Mouse (Mus musculus) kidney, embryonic 16.5 days (tissue): ENCODE results near the gene Itgb7. TPM values are rescaled to one million over a fixed set of nuclear protein-coding genes. Genes with fewer than 3 reads are reported as not detected.

Source experiments
- ATAC-seq: fragments of 200-750 bp; cut with Nextera tagmentation; 2 replicates; pipeline ENCODE4 v1.8.0; 2017; ENCODE audit warnings: moderate TSS enrichment; ENCODE audit not compliant: low FRiP score, low TSS enrichment
- H3K27ac ChIP-seq: fragments of 300-500 bp; sonication (generic); 2 replicates; pipeline ENCODE4 v1.5.1; 2014; ENCODE audit warnings: low read length
- H3K27me3 ChIP-seq: fragments of 300-500 bp; sonication (generic); 2 replicates; pipeline ENCODE4 v1.6.1; 2014; ENCODE audit warnings: low read length, control low read depth, mixed read lengths; ENCODE audit not compliant: insufficient read depth
- H3K36me3 ChIP-seq: fragments of 300-500 bp; sonication (generic); 2 replicates; pipeline ENCODE4 v1.6.1; 2014; ENCODE audit warnings: low read length, control low read depth, mixed read lengths; ENCODE audit not compliant: insufficient read depth
- H3K4me1 ChIP-seq: fragments of 300-500 bp; sonication (generic); 2 replicates; pipeline ENCODE4 v1.6.1; 2014; ENCODE audit warnings: low read length, control low read depth, mixed read lengths; ENCODE audit not compliant: insufficient read depth
- H3K4me2 ChIP-seq: fragments of 300-500 bp; sonication (generic); replicated peaks from 2 replicates; pipeline ENCODE4 v1.6.1; 2014; ENCODE audit warnings: low read depth, low read length
- H3K4me3 ChIP-seq: fragments of 300-500 bp; sonication (generic); 2 replicates; pipeline ENCODE4 v1.5.1; 2014; ENCODE audit warnings: mild to moderate bottlenecking, low read length
- H3K9ac ChIP-seq: fragments of 300-500 bp; sonication (generic); replicated peaks from 2 replicates; pipeline ENCODE4 v1.6.1; 2014; ENCODE audit warnings: low read length
- H3K9me3 ChIP-seq: fragments of 300-500 bp; sonication (generic); 2 replicates; pipeline ENCODE4 v1.6.1; 2016; ENCODE audit warnings: low read length, control low read depth
- WGBS: fragments of 180-500 bp; shearing (Covaris S2); extraction: QIAGEN DNeasy Blood & Tissue Kit; methylation state at CpG from one replicate; pipeline ENCODE4 v1.1.7; 2014; 5-methylcytosine and 5-hydroxymethylcytosine counted together
- polyA plus RNA-seq: library from polyadenylated mRNA; unstranded; fragments of >200 nt; fragmentation: Nextera tagmentation; extraction: Ambion mirVana; gene quantifications from 2 replicates; pipeline ENCODE4 v1.2.1, GENCODE M21; 2015

Gene Itgb7
- 1.4 and 1.9 TPM in 2 replicates for polyA plus RNA-seq

GRCm38 (mm10) chr15:102231748-102232147 lies at the start of gene Itgb7:
Gene Itgb7 (minus strand): TSS chr15:102231944.
- Histone ChIP-seq H3K36me3 (no peaks in the 10 kb centered on the region), H3K4me3 (no peak within 1 kb of the TSS), H3K9me3 (no peaks in the 10 kb centered on the region), H3K4me1 (peaks cover 14% of the 10 kb centered on the region; the same call in 1 of the 2 replicates), H3K27ac (no peak within 1 kb of the TSS), H3K27me3 (no peaks in the 10 kb centered on the region), H3K4me2 (no peak within 1 kb of the TSS), H3K9ac (no peak within 1 kb of the TSS)
- ATAC-seq, result no peak
- WGBS, result 42% methylated on average over 6 of the region's 6 CpGs

DNA sequence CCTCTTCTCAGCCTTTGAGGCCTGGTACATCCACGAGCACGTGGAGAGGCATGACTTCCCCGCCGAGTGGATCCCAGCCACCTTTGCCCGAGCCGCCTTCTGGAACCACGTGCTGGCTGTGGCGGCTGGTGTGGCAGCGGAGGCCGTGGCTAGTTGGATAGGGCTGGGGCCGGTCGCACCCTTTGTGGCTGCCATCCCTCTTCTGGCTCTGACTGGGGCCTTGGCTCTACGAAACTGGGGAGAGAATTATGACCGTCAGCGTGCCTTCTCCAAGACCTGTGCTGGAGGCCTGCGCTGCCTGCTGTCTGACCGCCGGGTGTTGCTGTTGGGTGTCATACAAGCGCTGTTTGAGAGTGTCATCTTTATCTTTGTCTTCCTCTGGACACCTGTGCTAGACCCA lies 48.9 kb upstream of the Itgb7 start:
- H3K27ac ChIP-seq, result no peak overlapping the region
- no peak overlapping the region for H3K4me2 ChIP-seq
- ATAC-seq, result no peak
- 0 out of 2 replicates have a peak overlapping the region, but pooled peaks have one; percentile 79 for H3K4me3 ChIP-seq
- H3K9me3 ChIP-seq, result no peaks in the 10 kb centered on the region
- H3K27me3 ChIP-seq, result no peaks in the 10 kb centered on the region
- H3K36me3 ChIP-seq, result peaks cover 14% of the 10 kb centered on the region; the same call in 1 of the 2 replicates
- H3K4me1 ChIP-seq, result peaks cover 19% of the 10 kb centered on the region
- H3K9ac ChIP-seq, result peak overlapping the region; percentile 88; the same call in 1 of the 2 replicates
- 93% methylated on average over 19 of the region's 19 CpGs for WGBS

DNA sequence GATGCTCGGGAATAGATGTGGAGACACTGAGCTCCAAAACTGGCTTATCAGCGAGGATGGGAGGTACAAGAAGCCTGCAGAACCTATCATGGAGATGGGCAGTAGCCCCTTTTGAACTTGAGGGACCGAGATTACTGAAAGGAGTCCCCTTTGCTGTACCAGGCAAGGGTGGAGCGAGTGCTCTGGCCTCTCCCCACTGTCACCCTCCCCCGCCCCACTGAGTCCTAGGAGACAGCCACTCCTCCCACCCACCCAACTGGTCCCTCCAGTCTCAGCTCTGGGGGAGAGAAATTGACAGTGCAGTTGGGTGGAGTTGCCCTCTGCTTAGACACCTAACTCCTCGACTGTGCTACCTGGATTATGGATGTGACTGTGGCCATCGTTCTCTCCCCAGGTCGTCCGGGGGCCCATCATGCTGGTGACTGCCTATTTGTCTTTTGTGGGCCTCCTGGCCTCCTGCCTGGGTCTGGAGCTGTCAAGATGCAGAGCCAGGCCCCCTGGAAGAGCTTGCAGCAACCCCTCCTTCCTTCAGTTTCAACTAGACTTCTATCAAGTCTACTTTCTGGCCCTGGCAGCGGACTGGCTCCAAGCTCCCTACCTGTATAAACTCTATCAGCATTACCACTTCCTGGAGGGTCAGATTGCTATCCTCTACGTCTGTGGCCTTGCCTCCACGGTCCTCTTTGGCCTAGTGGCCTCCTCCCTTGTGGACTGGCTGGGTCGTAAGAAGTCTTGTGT lies 48.2 kb upstream of the Itgb7 start:
- peak overlapping the region; percentile 91 for H3K27ac ChIP-seq
- 24% methylated on average over 13 of the region's 13 CpGs for WGBS

GRCm38 (mm10) chr15:102279092-102279782 lies 47.5 kb upstream of the Itgb7 start, which contains the start of gene Mfsd5:
Gene Mfsd5 (plus strand): TSS chr15:102279454.
- peak within 1 kb of the TSS; percentile 91 for H3K27ac ChIP-seq
- no peaks in the 10 kb centered on the region for H3K9me3 ChIP-seq
- peaks cover 14% of the 10 kb centered on the region; the same call in 1 of the 2 replicates for H3K36me3 ChIP-seq
- H3K4me2 ChIP-seq, result peak within 1 kb of the TSS; percentile 87
- peak within 1 kb of the TSS; percentile 79 for H3K4me3 ChIP-seq
- peaks cover 13% of the 10 kb centered on the region for H3K4me1 ChIP-seq
- WGBS, result under 1% methylated on average over 62 of the region's 65 CpGs
- peak within 1 kb of the TSS; percentile 88 for H3K9ac ChIP-seq
- H3K27me3 ChIP-seq, result no peaks in the 10 kb centered on the region
- peak; percentile 97 for ATAC-seq

More for the DNA sequence above, 48.2 kb upstream of the Itgb7 start:
- Histone ChIP-seq H3K9me3 (no peaks in the 10 kb centered on the region), H3K4me2 (peak overlapping the region; percentile 87), H3K9ac (peak overlapping the region; percentile 88), H3K4me1 (peaks cover 16% of the 10 kb centered on the region), H3K27me3 (no peaks in the 10 kb centered on the region), H3K4me3 (peak overlapping the region; percentile 79), H3K36me3 (peaks cover 14% of the 10 kb centered on the region; the same call in 1 of the 2 replicates)
- peak; percentile 13; the same call in 1 of the 2 replicates for ATAC-seq

DNA sequence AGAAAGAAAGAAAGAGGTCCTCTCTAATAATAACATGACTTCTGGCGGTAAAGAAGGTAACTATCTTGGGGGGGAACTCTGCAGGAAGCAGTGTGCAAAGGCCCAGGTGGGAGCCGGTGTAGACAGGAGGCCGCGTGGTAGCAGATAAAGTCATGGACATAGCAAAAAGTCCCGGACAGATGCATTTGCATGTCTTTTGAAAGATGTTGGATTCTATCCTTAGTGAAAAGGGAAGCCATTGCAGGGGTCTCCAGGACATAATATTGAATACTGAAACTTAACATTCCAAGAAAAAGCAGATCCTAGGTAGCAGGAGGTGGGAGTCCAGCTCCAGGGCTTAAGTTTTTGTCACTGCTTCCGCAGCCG lies 47.0 kb upstream of the Itgb7 start:
- peak overlapping the region; percentile 87 for H3K4me2 ChIP-seq
- no peaks in the 10 kb centered on the region for H3K9me3 ChIP-seq
- peaks cover 13% of the 10 kb centered on the region for H3K4me1 ChIP-seq
- 34% methylated on average over 7 of the region's 7 CpGs for WGBS
- peak overlapping the region; percentile 79 for H3K4me3 ChIP-seq
- H3K36me3 ChIP-seq, result peaks cover 14% of the 10 kb centered on the region; the same call in 1 of the 2 replicates
- peak overlapping the region; percentile 91 for H3K27ac ChIP-seq
- H3K9ac ChIP-seq, result peak overlapping the region; percentile 88
- ATAC-seq, result no peak
- no peaks in the 10 kb centered on the region for H3K27me3 ChIP-seq

DNA sequence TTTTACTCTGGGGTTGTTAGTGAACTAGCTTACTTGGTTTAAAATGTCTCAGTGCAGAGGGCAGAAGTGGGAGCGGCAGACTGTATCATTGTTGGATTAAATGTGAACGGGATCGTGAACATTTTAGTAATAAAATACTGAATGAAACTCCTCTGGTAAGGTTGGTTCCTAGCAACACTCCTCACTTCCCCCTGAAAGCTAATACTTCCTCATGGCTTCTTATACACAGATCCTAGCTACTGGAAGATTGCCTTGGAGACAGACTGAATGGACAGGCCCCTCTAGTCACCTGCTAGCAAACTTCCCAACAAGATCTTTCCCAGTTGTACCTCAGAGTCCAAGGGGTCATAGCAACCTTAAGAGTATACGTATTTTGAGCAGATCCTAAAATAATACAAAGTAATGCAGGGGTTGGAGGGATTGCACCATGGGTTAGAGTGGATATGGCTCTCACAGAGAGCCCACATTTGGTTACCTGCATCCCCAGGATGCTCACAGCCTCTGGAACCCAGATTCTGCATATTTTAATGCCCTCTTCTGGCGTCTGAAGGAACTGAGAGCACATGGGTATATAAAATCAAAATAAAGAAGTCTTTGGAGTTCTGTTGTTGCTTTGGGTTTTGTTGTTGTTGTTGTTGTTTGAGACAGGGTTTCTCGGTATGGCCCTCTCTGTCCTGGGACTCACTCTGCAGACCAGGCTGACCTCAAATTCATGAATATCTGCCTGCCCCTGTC lies 42.4 kb upstream of the Itgb7 start:
- 68% methylated on average over 6 of the region's 6 CpGs for WGBS

DNA sequence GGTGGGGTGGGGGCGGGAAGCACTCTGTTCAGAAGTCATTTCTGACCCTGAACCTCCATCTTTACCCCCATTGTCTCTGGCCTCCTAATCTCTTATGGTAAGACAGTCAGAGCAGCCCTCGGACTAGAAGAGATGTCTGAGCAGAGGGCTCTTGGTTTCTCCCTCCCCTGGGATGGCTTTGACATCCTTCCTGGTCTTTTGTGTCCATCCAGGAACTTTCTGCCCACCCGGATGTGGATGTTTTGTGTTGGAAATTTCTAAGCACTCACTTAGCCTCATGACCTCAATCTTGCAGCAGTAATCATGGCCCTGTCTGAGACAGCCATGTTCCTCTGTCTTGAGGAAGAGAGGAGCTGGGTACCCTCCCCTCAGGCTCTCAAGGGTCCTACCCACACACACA lies 39.7 kb upstream of the Itgb7 start:
- Histone ChIP-seq H3K4me1 (peaks cover 18% of the 10 kb centered on the region), H3K4me3 (peak overlapping the region; percentile 39; the same call in 1 of the 2 replicates), H3K9ac (no peak overlapping the region), H3K27me3 (0 out of 2 replicates have a peak, but pooled peaks cover 2% of the 10 kb centered on the region), H3K27ac (no peak overlapping the region), H3K36me3 (no peaks in the 10 kb centered on the region), H3K4me2 (peak overlapping the region; percentile 60), H3K9me3 (no peaks in the 10 kb centered on the region)
- no peak for ATAC-seq
- WGBS, result 23% methylated on average over 3 of the region's 3 CpGs

More for the DNA sequence above, 42.4 kb upstream of the Itgb7 start:
- Histone ChIP-seq H3K9ac (no peak overlapping the region), H3K27ac (no peak overlapping the region), H3K4me1 (peaks cover 24% of the 10 kb centered on the region), H3K4me2 (no peak overlapping the region), H3K9me3 (no peaks in the 10 kb centered on the region), H3K4me3 (no peak overlapping the region), H3K27me3 (0 out of 2 replicates have a peak, but pooled peaks cover 2% of the 10 kb centered on the region), H3K36me3 (no peaks in the 10 kb centered on the region)
- ATAC-seq, result no peak

- Histone ChIP-seq H3K27me3 (0 out of 2 replicates have a peak, but pooled peaks cover 2% of the 10 kb centered on the region), H3K4me2 (peak within 1 kb of the TSS; percentile 60), H3K27ac (no peak within 1 kb of the TSS), H3K4me1 (peaks cover 18% of the 10 kb centered on the region), H3K9me3 (no peaks in the 10 kb centered on the region), H3K4me3 (peak within 1 kb of the TSS; percentile 39), H3K9ac (peak within 1 kb of the TSS; percentile 60), H3K36me3 (no peaks in the 10 kb centered on the region)
- ATAC-seq, result peak; percentile 81
- 6% methylated on average over 19 of the region's 21 CpGs for WGBS
Observed at GRCm38 (mm10) chr15:102270274-102270960, 38.7 kb upstream of the Itgb7 start, which contains the start of gene Gm9918. Gene Gm9918 (plus strand): TSS chr15:102270563.

DNA sequence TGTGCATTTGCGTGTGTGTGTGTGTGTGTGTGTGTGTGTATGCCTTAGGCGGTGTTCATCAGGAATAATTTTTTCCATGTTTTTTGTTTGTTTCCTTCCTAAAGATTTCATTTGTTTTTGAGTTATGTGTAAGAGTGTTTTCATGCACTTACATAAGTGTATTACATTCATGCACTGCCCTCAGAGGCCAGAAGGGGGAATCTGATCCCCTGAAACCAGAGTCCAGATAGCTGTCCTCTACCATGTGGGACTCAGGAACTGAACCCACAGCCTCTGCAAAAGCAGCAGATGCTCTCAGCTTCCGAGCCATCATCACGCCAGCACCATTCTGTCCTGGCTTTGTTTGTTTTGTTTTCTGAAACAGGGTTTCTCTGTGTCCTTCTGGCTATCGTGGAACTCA lies 33.8 kb upstream of the Itgb7 start:
- WGBS, result 90% methylated on average over 5 of the region's 5 CpGs
- H3K9me3 ChIP-seq, result no peaks in the 10 kb centered on the region
- no peak overlapping the region for H3K4me2 ChIP-seq
- H3K36me3 ChIP-seq, result no peaks in the 10 kb centered on the region
- H3K27me3 ChIP-seq, result 0 out of 2 replicates have a peak, but pooled peaks cover under 1% of the 10 kb centered on the region
- H3K4me1 ChIP-seq, result peaks cover 13% of the 10 kb centered on the region
- H3K4me3 ChIP-seq, result no peak overlapping the region
- H3K27ac ChIP-seq, result no peak overlapping the region
- H3K9ac ChIP-seq, result no peak overlapping the region
- no peak for ATAC-seq
